Mouse (Mus musculus) forebrain, embryonic 14.5 days (tissue): ENCODE results near the gene Rab38. TPM values are rescaled to one million over a fixed set of nuclear protein-coding genes. Genes with fewer than 3 reads are reported as not detected.

Source experiments
- ATAC-seq: fragments of 200-750 bp; cut with Nextera tagmentation; 2 replicates; pipeline ENCODE4 v1.8.0; 2017; ENCODE audit warnings: mild to moderate bottlenecking, moderate library complexity
- DNase-seq: peaks from one replicate; pipeline ENCODE4 v3.0.0-alpha.2; 2015; ENCODE audit warnings: low spot score
- H3K27ac ChIP-seq: fragments of 300-500 bp; sonication (generic); 2 replicates; pipeline ENCODE4 v1.5.1; 2014; ENCODE audit warnings: low read depth, mild to moderate bottlenecking, control low read depth, low read length, moderate library complexity
- H3K27me3 ChIP-seq: fragments of 300-500 bp; sonication (generic); replicated peaks from 2 replicates; pipeline ENCODE4 v1.6.1; 2014; ENCODE audit warnings: low read length, control low read depth, mixed read lengths; ENCODE audit not compliant: control insufficient read depth, insufficient read depth
- H3K36me3 ChIP-seq: fragments of 300-500 bp; sonication (generic); 2 replicates; pipeline ENCODE4 v1.6.1; 2014; ENCODE audit warnings: low read length, control low read depth; ENCODE audit not compliant: control insufficient read depth, insufficient read depth
- H3K4me1 ChIP-seq: fragments of 300-500 bp; sonication (generic); 2 replicates; pipeline ENCODE4 v1.6.1; 2014; ENCODE audit warnings: antibody characterized with exemption, low read length, control low read depth; ENCODE audit not compliant: control insufficient read depth, insufficient read depth
- H3K4me2 ChIP-seq: fragments of 300-500 bp; sonication (generic); 2 replicates; pipeline ENCODE4 v1.6.1; 2014; ENCODE audit warnings: mild to moderate bottlenecking, control low read depth, low read length
- H3K4me3 ChIP-seq: fragments of 300-500 bp; sonication (generic); 2 replicates; pipeline ENCODE4 v1.5.1; 2014; ENCODE audit warnings: low read depth, low read length, control low read depth
- H3K9ac ChIP-seq: fragments of 300-500 bp; sonication (generic); 2 replicates; pipeline ENCODE4 v1.6.1; 2014; ENCODE audit warnings: mild to moderate bottlenecking, low read length, control low read depth, moderate library complexity
- H3K9me3 ChIP-seq: fragments of 300-500 bp; sonication (generic); replicated peaks from 2 replicates; pipeline ENCODE4 v1.6.1; 2016; ENCODE audit warnings: low read length, control low read depth, mixed read lengths; ENCODE audit not compliant: control insufficient read depth
- WGBS: fragments of 180-500 bp; shearing (Covaris S2); extraction: QIAGEN DNeasy Blood & Tissue Kit; methylation state at CpG from one replicate; pipeline ENCODE4 v1.1.7; 2014; 5-methylcytosine and 5-hydroxymethylcytosine counted together
- polyA plus RNA-seq: library from polyadenylated mRNA; unstranded; fragments of >200 nt; fragmentation: Nextera tagmentation; extraction: Ambion mirVana; gene quantifications from 2 replicates; pipeline ENCODE4 v1.2.1, GENCODE M21; 2014

Gene Rab38
- polyA plus RNA-seq, 1 experiment from 2014 or later = 0.79 TPM

DNA sequence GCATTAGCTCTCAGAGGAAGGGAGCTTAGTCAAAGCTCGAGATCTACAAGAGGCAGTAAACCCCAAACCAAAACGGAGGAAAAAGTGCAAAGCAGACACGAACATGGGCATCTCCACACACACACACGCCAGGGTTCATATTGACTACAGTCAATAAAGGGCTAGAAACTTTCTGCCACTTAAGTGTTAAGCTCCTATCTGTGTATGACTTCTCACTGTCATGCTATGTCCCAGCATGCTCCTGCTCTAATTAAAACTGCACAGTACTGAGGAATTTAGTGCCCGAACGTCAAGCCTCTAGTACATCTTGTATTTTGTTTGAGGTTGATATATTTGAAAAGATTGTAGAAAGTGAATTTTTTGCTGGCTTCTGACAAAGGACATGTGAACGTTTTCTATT lies 52.6 kb downstream of the Rab38 start:
- Histone ChIP-seq H3K4me1 (no peaks in the 10 kb centered on the region), H3K27me3 (no peaks in the 10 kb centered on the region), H3K4me2 (no peak overlapping the region), H3K9ac (no peak overlapping the region), H3K4me3 (no peak overlapping the region), H3K9me3 (no peaks in the 10 kb centered on the region), H3K36me3 (no peaks in the 10 kb centered on the region), H3K27ac (no peak overlapping the region)
- no peak for ATAC-seq
- WGBS = 80% methylated on average over 7 of the region's 7 CpGs
- DNase-seq = no peak

DNA sequence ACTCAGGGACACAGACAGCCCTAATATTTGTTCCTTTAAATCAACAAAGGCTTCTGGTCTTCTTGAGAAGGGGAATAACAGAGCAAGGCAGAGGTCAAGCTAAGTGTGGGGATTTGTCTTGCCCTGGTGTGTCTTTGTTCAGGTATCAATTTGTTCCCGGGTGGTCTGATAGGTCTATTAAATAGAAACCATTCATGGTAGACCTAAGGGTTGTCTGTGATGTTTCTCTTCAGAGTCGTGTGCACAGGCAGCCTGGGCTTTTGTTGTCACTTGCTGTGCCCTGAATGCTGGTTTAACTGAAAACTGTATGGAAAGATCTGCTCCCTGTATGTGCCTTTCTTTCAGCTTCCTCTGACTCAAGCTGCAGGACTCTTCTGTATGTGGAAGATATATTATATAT lies 60.9 kb downstream of the Rab38 start:
- DNase-seq (peak; percentile 27), ATAC-seq (peak; percentile 68)
- Histone ChIP-seq H3K9me3 (no peaks in the 10 kb centered on the region), H3K9ac (no peak overlapping the region), H3K27me3 (no peaks in the 10 kb centered on the region), H3K4me3 (no peak overlapping the region), H3K36me3 (no peaks in the 10 kb centered on the region), H3K27ac (no peak overlapping the region), H3K4me2 (no peak overlapping the region), H3K4me1 (no peaks in the 10 kb centered on the region)
- WGBS = 8% methylated on average over 2 of the region's 2 CpGs

DNA sequence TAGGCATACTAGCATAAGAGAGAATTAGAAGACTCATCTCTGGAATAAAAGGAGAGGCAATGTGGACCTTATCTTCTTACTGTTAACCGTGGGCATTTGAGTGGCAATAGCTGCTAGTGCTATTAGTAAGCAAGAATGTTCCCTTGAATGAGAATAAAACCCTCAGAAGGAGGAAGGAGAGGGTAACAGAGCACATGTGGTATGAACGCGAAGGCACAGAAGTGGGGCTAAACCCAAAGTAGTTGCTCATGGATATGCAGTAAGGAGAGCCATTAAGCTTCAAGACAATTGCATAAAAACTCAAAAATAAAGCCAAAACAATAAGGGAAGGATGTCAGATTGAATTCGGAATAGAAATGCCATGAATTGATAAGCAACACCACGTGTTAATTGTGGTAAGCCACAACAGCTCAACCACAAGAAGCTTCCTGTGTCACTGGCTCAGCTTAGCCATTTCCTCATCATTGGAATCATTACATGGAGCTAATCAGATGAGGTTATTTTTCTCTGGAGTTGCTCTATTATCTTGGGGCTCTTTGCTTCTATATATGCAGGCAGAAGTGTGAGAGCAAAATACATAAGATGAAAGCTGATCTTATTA lies 72.2 kb downstream of the Rab38 start:
- H3K4me2 ChIP-seq = no peak overlapping the region
- H3K9ac ChIP-seq = no peak overlapping the region
- WGBS = 86% methylated on average over 5 of the region's 5 CpGs
- no peak overlapping the region for H3K4me3 ChIP-seq
- H3K27ac ChIP-seq = no peak overlapping the region
- H3K36me3 ChIP-seq = no peaks in the 10 kb centered on the region
- no peaks in the 10 kb centered on the region for H3K9me3 ChIP-seq
- H3K4me1 ChIP-seq = no peaks in the 10 kb centered on the region
- H3K27me3 ChIP-seq = no peaks in the 10 kb centered on the region
- ATAC-seq = no peak
- no peak for DNase-seq

DNA sequence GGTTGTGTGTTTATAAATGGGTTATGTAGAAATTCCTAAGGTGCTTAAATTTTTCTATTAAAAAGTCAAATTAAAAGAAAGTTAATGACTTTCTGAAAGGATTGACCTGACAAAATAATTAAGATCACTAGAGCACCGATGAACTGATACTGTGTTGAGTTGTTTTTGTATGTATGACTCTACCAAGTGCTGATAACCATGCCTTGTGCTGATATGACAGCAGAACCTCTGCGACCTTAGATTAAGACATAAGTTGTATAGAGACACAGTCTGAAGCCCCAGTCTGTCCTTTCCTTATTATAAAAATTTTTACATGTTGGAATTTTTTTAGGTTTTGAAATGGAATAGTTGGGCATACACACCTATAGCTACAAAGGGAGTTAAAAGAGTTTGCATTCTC lies 79.7 kb downstream of the Rab38 start:
- DNase-seq = no peak
- Histone ChIP-seq H3K9me3 (no peaks in the 10 kb centered on the region), H3K9ac (no peak overlapping the region), H3K36me3 (no peaks in the 10 kb centered on the region), H3K4me3 (no peak overlapping the region), H3K4me1 (no peaks in the 10 kb centered on the region), H3K4me2 (no peak overlapping the region), H3K27me3 (no peaks in the 10 kb centered on the region), H3K27ac (no peak overlapping the region)
- 85% methylated on average over 2 of the region's 2 CpGs for WGBS
- ATAC-seq = no peak

DNA sequence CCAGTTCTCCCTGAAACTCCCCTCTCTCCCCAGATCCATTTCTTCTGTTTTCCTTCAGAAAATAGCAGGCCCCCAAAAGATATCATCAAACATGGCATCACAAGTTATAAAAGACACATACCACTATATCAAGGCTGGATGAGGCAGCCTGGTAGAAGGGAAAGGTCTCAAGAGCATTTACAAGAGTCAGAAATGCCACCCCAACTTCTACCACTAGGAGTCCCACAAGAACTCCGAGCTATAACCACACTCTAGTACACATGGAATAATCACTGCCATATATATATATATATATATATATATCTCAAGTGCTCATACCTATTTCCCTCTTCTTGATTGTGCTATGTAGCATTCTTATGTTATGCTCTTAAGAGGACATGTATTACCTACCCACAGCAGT lies 92.4 kb downstream of the Rab38 start:
- DNase-seq (no peak), ATAC-seq (no peak)
- Histone ChIP-seq H3K36me3 (no peaks in the 10 kb centered on the region), H3K9me3 (no peaks in the 10 kb centered on the region), H3K4me2 (no peak overlapping the region), H3K9ac (no peak overlapping the region), H3K27me3 (no peaks in the 10 kb centered on the region), H3K27ac (no peak overlapping the region), H3K4me1 (no peaks in the 10 kb centered on the region), H3K4me3 (no peak overlapping the region)
- 81% methylated on average over 1 of the region's 1 CpGs for WGBS

DNA sequence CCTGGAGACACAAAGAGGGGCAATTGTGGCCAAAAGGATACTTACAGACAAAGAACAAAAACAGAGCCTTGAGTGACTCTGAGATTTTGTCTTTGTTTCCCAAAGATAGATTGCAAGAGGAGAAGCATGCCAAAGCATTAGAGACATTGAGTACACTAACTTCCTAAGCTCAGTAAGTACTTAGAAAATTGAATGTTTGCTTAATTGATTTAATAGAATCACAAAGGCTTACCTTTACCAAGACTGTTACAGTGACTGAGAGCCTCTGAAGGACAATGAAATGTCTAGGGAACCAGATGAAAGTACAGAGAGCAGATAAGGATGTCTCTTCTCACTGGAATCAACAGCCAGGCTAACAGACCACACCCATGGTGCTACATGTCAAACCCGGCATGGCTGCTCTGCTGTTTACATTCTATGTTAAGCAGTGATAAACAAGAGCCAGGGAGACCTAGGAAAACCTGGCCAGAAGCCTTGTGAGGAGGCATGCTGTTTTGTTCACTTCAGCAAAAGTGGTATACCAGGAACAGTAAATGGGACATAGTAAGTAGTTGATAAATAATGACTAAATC lies 97.1 kb downstream of the Rab38 start:
- H3K9me3 ChIP-seq = no peaks in the 10 kb centered on the region
- H3K27ac ChIP-seq = no peak overlapping the region
- no peaks in the 10 kb centered on the region for H3K36me3 ChIP-seq
- no peak for ATAC-seq
- H3K27me3 ChIP-seq = no peaks in the 10 kb centered on the region
- 63% methylated on average over 1 of the region's 1 CpGs for WGBS
- H3K4me1 ChIP-seq = no peaks in the 10 kb centered on the region
- DNase-seq = no peak
- H3K9ac ChIP-seq = no peak overlapping the region
- H3K4me3 ChIP-seq = no peak overlapping the region
- no peak overlapping the region for H3K4me2 ChIP-seq

DNA sequence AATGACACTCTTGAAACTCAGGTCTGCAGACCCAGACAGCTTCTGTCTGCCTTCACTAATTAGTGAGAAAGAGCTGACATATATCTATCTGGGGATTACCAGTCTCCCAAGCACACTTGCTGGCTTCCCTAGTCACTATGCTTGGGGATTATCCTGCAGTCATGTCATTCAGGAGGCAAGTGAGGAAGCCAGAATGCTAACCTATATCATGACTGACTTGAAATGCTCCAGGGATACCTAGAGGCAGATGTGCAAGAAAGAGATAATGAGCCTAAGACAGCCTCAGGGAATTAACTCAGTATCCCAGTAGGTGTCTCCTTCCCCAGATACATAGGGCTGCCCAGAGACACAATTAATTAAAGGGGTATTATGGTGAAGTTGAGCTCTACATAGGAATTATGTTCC lies 106.1 kb downstream of the Rab38 start:
- DNase-seq = no peak
- H3K4me3 ChIP-seq = no peak overlapping the region
- H3K9me3 ChIP-seq = no peaks in the 10 kb centered on the region
- H3K36me3 ChIP-seq = no peaks in the 10 kb centered on the region
- H3K9ac ChIP-seq = no peak overlapping the region
- H3K27ac ChIP-seq = no peak overlapping the region
- H3K4me2 ChIP-seq = no peak overlapping the region
- no peaks in the 10 kb centered on the region for H3K27me3 ChIP-seq
- no peak for ATAC-seq
- no peaks in the 10 kb centered on the region for H3K4me1 ChIP-seq

DNA sequence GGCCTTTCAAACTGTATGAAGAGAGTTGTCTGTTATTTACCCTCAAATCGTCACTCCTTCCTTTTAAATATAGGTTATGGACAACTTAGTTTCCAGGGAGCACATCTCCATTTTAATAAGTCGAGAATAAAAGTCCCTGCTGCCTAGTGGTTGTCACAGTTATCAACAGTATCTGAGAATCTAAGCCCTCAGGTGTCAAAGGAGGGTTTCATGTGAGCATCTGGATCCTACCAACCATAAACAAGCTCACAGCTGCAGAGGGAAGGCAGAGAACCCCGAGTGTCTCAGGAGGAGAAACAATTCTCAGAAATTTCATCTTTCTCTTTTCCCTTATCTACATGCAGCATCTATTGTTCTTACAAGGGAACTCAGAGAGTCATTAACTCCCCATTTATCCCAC lies 106.7 kb downstream of the Rab38 start:
- Histone ChIP-seq H3K9ac (no peak overlapping the region), H3K27ac (no peak overlapping the region), H3K4me1 (no peaks in the 10 kb centered on the region), H3K9me3 (no peaks in the 10 kb centered on the region), H3K4me3 (no peak overlapping the region), H3K4me2 (no peak overlapping the region), H3K27me3 (no peaks in the 10 kb centered on the region), H3K36me3 (no peaks in the 10 kb centered on the region)
- ATAC-seq = no peak
- DNase-seq = no peak
- WGBS = 72% methylated on average over 3 of the region's 3 CpGs
